Mouse (Mus musculus) layer of hippocampus, adult 18-20 months (tissue): Measurements from ENCODE around the gene Nlrp1b. TPM values are rescaled to one million over a fixed set of nuclear protein-coding genes. Genes with fewer than 3 reads are reported as not detected.

Source experiments
- DNase-seq, 2 experiments: peaks; one replicate each; pipeline ENCODE4 v3.0.0; 2022; ENCODE audit warnings: low spot score in 2 of 2
- long read RNA-seq: library from polyadenylated mRNA; stranded (forward); transcript quantifications from one replicate; pipeline ENCODE4 v2.0.0, GENCODE M21; 2021
- total RNA-seq, 2 experiments: library from RNA; stranded (reverse); gene quantifications; 2 replicates each; pipeline ENCODE4 v1.2.3; 2021

Nlrp1b gene
- under 1 TPM; 0.07 to 0.18 TPM for total RNA-seq
- long read RNA-seq: 0 reads

- DNase-seq: peak in 1 of 2 experiments; percentile 1
These were observed at the start of gene Nlrp1b for GRCm38 (mm10) chr11:71230684-71231480. TSS of gene Nlrp1b (minus strand) at chr11:71230733.

DNA sequence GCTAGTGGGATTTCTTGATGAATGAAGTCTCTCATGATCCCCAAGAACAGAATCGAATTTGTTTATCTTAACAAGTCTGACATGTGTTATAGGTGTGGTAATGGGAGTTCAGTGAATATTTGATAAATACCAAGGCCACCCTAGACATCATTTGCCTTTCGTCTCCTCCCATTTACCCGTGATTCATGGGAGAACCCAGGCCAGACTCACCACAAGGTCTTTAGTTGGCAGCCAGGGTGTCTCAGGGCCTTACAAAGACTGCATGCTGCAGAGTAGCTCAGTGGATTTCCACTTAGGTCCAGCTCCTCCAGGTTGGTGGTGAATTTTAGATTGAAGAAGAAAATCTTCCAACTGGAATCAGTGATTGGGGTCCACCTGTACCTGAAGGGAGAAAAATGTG is 30.5 kb upstream of the Nlrp1b start:
- no peak for DNase-seq

DNA sequence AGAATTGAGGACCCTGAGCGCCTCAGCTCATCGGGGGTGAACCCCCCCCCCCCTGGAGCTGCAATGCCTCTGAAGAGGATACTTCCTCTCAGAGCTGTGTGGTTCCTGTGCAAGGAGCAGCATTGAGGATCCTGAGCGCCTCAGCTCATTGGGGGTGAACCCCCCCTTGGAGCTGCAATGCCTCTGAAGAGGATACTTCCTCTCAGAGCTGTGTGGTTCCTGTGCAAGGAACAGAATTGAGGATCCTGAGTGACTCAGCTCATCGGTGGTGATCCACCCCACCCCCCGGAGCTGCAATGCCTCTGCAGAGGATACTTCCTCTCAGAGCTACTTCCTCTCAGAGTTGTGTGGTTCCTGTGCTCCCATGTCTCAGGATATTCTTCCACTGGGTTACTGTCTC is 20.8 kb upstream of the Nlrp1b start:
- no peak for DNase-seq

GRCm38 (mm10) chr11:71224614-71225013 is 5.9 kb downstream of the Nlrp1b start:
- no peak for DNase-seq

- DNase-seq: no peak
These were observed 27.8 kb downstream of the Nlrp1b start for GRCm38 (mm10) chr11:71202703-71203102.

GRCm38 (mm10) chr11:71199349-71199748 is 31.2 kb downstream of the Nlrp1b start:
- no peak for DNase-seq

- DNase-seq: no peak
These were observed 60.9 kb downstream of the Nlrp1b start for GRCm38 (mm10) chr11:71169633-71170032.

GRCm38 (mm10) chr11:71164139-71164538 is 66.4 kb downstream of the Nlrp1b start:
- no peak for DNase-seq

DNA sequence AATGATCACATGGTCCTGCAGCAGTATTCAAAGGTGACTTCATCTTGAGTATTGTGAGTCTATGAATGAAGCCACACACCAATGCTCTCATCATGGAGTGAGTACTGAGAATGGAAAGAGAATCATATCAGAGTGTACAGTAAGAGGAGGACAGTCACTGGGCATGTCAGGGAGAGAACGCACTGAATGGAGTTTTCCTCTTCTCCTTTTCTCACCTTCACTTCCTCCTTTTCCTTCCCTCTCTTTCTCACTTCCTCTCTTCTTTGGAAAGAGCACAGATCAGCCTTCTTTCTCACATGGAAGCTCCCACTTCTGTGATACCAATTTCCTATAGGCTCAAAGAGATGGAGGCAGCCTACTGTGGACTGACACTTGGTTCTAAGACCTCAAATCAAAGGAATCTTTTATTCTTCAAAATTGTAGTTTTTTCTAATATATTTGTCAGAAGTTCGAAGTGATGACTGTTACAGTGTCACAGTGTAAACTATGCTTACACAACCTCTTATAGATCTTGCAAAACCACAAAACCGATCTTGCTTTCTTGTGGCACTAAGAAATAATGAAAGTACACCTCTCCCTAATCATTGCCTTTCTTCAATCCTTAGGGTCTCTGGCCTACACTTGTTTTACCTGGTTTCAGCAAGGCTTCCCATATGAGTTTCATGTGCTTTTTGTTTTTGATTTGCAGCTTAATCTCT is 70.9 kb downstream of the Nlrp1b start:
- no peak for DNase-seq

DNA sequence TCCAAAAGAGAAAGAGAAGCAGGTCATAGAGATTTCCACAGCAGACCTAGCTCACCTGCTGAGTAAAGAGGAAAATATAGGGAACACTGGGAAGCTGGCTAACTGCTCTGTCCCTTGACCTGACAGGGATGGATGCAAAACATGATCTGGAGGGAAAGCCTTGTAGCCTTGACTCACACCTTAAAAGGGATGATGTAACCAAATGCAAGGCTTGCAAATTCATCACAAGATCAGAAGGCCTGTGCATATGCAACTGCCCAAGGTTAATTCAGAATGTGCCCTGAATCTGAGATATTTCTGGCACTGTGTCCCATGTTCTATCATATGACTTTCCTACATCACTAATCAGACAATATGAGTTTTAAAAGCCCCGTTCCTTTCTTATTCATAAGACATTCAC is 75.3 kb downstream of the Nlrp1b start:
- no peak for DNase-seq

DNA sequence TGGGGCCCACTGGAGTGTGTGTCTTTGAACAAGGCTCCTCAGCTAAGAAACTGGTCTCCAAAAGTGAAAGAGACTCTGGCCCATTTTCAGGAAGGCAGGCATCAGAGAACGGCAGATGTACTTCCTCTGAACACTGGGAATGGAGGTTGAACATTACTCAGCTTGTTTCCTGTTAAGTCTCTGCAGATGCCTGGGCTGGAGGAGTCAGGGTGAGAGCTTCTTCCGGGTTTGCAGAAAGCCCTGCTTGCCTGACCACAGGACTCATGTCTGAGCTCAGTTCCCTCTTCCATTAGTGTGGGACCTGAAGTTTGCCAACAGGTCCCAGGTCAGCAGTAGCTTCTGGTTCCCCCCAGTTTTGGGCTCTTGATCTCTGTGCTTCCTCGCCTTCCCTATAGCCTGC is 85.9 kb downstream of the Nlrp1b start, which contains the start of gene Nlrp1a:
Gene Nlrp1a (minus strand): TSS at position 44 of the 400 bp plus-strand sequence.
- DNase-seq: no peak

DNA sequence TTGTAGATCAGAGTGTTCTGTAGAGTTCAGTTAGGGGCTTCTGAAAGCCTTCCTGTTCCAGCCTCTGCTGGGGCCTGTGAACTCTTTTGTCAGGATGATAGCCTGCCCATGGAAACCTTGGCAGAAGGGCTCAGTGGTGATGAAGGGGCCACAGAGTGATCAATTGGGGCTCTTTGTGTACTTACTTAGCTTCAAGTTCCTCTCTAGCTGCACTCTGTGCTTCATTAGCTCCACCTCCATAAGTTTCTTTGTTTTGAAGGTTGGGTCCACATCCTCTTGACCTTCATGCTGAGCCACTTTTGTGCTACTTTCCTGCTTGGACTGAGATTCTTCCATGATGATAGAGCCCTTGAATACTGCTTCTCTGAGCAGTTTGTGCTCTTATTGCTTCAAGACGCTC is 88.5 kb downstream of the Nlrp1b start:
- DNase-seq: no peak

DNA sequence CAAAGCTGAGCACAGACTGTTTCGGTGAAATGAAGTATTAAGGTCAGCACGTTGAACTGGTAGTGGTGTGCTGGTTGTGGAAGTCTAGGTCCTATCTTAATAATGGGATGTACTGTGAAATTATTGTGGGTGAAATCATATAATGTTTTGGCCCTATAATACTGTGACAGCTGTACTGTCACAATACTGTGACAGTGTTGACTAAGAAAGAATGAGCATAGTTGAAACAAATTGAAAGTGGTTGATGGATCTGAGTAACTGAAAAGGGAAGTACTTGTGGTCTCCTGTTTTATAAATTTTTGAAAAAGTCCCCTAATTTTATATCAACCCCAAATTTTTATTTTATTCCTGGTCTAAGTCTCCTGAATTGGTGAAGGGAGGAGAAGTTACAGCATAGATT is 123.4 kb downstream of the Nlrp1b start:
- no peak for DNase-seq

DNA sequence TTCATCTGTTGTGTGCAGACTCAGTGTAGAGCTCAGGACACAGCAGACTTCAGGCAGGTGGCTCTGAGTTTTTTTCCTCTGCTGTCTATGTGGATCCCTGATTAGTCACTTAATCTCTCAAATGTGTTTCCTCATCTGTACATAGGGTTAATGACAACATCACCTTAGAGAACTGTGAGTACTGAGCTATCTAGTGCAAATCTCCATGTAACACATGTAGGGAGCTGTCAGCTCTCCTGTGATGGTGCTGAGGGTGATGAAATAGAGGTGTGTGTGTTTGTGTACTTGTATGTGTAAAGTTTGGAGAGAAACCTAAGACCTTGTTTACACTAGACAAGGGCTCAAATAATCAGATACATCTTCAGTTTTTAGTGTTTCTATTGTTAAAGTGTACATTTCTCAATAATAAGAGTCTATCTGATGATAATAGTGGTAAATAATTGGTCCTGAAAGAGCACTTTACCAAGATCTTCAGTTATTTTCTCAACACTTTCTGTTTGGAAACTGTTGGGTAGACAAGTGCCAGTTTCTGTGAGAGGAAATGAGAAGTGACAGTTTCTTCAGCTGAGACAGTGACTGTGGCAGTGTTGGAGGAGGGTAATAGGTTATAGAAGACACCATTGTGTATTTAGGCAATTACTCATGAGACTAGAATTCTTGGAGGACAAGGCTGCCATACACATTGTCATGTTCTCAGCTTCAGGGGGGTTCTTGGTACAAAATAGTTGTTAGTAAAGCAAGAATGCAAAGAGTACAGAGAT is 124.1 kb downstream of the Nlrp1b start:
- DNase-seq: no peak

- no peak for DNase-seq
These were observed 126.6 kb downstream of the Nlrp1b start for GRCm38 (mm10) chr11:71103931-71104330.

Other genes with a start within 250 kb of the Nlrp1b start
- gene C1qbp, start 247.7 kb downstream of the Nlrp1b start, total RNA-seq: 100 to 1,000 TPM in 1 of 2 experiments, 10 to 100 TPM in 1; 98.4 to 107 TPM
- 10 to 100 TPM; 62.4 to 63.8 TPM for gene Dhx33, start 226.3 kb downstream of the Nlrp1b start, total RNA-seq
- 10 to 100 TPM; 17.7 to 19.5 TPM for gene Mis12, start 211.1 kb downstream of the Nlrp1b start, total RNA-seq
- 10 to 100 TPM; 26.7 to 27.6 TPM for gene Derl2, start 210.9 kb downstream of the Nlrp1b start, total RNA-seq
- gene 6330403K07Rik, start 197.2 kb downstream of the Nlrp1b start, total RNA-seq: 100 to 1,000 TPM; 215 to 252 TPM
- under 1 TPM; 0.67 to 0.76 TPM for gene Nlrp1a, start 86.0 kb downstream of the Nlrp1b start, total RNA-seq